Mouse (Mus musculus) hindbrain, embryonic 12.5 days (tissue): ENCODE data around the gene Slc43a3. TPM values are rescaled to one million over a fixed set of nuclear protein-coding genes. Genes with fewer than 3 reads are reported as not detected.

Source experiments
- ATAC-seq: fragments of 200-750 bp; cut with Nextera tagmentation; 2 replicates; pipeline ENCODE4 v1.8.0; 2017; ENCODE audit warnings: moderate TSS enrichment; ENCODE audit not compliant: low FRiP score
- H3K27ac ChIP-seq: fragments of 300-500 bp; sonication (generic); 2 replicates; pipeline ENCODE4 v1.5.1; 2016; ENCODE audit warnings: mild to moderate bottlenecking
- H3K27me3 ChIP-seq: fragments of 300-500 bp; sonication (generic); 2 replicates; pipeline ENCODE4 v1.6.1; 2016; ENCODE audit warnings: mild to moderate bottlenecking
- H3K36me3 ChIP-seq: fragments of 300-500 bp; sonication (generic); 2 replicates; pipeline ENCODE4 v1.6.1; 2016; ENCODE audit warnings: mild to moderate bottlenecking
- H3K4me1 ChIP-seq: fragments of 300-500 bp; sonication (generic); 2 replicates; pipeline ENCODE4 v1.6.1; 2016
- H3K4me2 ChIP-seq: fragments of 300-500 bp; sonication (generic); replicated peaks from 2 replicates; pipeline ENCODE4 v1.6.1; 2016; ENCODE audit warnings: mild to moderate bottlenecking
- H3K4me3 ChIP-seq: fragments of 300-500 bp; sonication (generic); 2 replicates; pipeline ENCODE4 v1.5.1; 2016; ENCODE audit warnings: mild to moderate bottlenecking
- H3K9ac ChIP-seq: fragments of 300-500 bp; sonication (generic); 2 replicates; pipeline ENCODE4 v1.6.1; 2016; ENCODE audit warnings: mild to moderate bottlenecking, moderate library complexity
- H3K9me3 ChIP-seq: fragments of 300-500 bp; sonication (generic); replicated peaks from 2 replicates; pipeline ENCODE4 v1.6.1; 2016; ENCODE audit warnings: mild to moderate bottlenecking
- whole genome bisulfite sequencing: fragments of 180-500 bp; shearing (Covaris S2); methylation state at CpG from one replicate; pipeline ENCODE4 v1.1.7; 2016; 5-methylcytosine and 5-hydroxymethylcytosine counted together
- polyA plus RNA-seq: library from polyadenylated mRNA; unstranded; fragments of >200 nt; fragmentation: Nextera tagmentation; extraction: Ambion mirVana; gene quantifications from 2 replicates; pipeline ENCODE4 v1.2.1, GENCODE M21; 2016

The Slc43a3 gene
- polyA plus RNA-seq, 1 experiment from 2014 or later: 20.7 TPM

DNA sequence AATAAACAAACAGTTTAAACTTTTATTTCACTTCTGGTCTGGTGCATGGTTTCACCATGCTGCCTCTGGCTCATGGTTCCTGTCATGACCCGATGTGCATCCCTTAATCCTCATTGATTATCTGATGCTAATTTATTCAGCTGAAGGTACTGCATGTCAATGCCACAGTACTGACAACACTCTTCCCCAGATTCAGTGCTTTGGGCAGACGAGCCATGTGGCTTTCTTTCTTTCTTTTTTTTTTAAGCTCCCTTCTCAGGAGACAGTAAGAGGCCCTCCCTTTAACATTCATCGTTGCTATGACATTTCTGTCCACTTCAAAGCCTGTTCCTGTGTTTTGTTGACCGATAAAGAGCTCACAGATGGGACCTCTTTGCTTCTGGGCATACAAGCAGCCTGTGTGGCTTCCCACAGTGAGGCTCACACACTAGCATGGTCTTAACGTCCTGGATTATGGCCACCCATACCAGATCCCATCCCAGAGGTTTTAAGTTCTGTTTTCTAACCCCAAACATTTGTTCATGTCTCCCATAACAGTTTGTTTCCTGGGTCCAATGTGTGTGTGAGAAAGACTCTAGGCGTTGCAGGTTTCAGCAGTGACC is 26.6 kb downstream of the Slc43a3 start:
- 30% methylated on average over 6 of the region's 6 CpGs for WGBS
- H3K9ac ChIP-seq: no peak overlapping the region
- H3K4me1 ChIP-seq: peaks cover 5% of the 10 kb centered on the region; the same call in 1 of the 2 replicates
- no peaks in the 10 kb centered on the region for H3K27me3 ChIP-seq
- no peak overlapping the region for H3K4me2 ChIP-seq
- no peak overlapping the region for H3K27ac ChIP-seq
- H3K4me3 ChIP-seq: no peak overlapping the region
- ATAC-seq: no peak
- H3K9me3 ChIP-seq: no peaks in the 10 kb centered on the region
- no peaks in the 10 kb centered on the region for H3K36me3 ChIP-seq

GRCm38 (mm10) chr2:84964111-84964801 is 27.9 kb downstream of the Slc43a3 start:
- WGBS: 92% methylated on average over 7 of the region's 7 CpGs
- no peak overlapping the region for H3K9ac ChIP-seq
- ATAC-seq: no peak

DNA sequence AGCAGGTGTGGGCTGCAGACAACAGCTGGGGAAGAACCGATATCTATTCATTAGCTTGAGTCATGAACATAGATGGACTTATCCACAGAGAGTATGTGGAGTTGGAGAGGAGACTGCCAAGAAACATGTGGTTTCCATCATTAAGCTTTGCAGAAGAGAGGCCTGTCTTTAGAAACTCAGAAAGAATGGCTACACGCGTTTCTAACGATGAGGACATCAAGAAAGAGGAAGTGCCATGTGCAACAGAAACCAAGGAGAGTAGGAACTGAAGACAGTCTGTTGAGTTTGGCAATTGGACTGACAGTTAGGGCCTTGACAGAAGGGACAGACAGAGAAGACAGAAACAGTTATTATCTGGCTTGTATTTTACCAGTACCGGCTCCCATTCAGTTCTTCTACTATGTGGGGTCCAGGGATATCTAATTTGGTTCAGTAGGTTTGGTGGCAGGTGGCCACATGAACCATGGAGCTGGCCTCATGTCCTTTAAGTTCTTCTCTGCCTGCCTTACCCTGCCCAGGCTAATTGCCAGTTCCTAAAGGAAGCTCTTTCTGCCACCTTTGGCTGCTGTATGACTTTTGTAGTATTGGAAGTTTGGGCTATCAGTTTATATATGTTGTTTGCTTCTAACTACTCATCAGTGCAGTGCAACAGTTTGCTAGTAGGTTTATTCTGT is 31.1 kb downstream of the Slc43a3 start:
- no peaks in the 10 kb centered on the region for H3K36me3 ChIP-seq
- no peaks in the 10 kb centered on the region for H3K9me3 ChIP-seq
- H3K4me1 ChIP-seq: peaks cover 5% of the 10 kb centered on the region; the same call in 1 of the 2 replicates
- no peaks in the 10 kb centered on the region for H3K27me3 ChIP-seq
- H3K9ac ChIP-seq: no peak overlapping the region
- WGBS: 86% methylated on average over 5 of the region's 5 CpGs
- no peak overlapping the region for H3K27ac ChIP-seq
- H3K4me3 ChIP-seq: no peak overlapping the region
- H3K4me2 ChIP-seq: no peak overlapping the region
- no peak for ATAC-seq

More at GRCm38 (mm10) chr2:84964111-84964801, 27.9 kb downstream of the Slc43a3 start:
- Histone ChIP-seq H3K9me3 (no peaks in the 10 kb centered on the region), H3K4me1 (peaks cover 5% of the 10 kb centered on the region; the same call in 1 of the 2 replicates), H3K36me3 (no peaks in the 10 kb centered on the region), H3K4me2 (no peak overlapping the region), H3K27me3 (no peaks in the 10 kb centered on the region), H3K4me3 (no peak overlapping the region), H3K27ac (no peak overlapping the region)

DNA sequence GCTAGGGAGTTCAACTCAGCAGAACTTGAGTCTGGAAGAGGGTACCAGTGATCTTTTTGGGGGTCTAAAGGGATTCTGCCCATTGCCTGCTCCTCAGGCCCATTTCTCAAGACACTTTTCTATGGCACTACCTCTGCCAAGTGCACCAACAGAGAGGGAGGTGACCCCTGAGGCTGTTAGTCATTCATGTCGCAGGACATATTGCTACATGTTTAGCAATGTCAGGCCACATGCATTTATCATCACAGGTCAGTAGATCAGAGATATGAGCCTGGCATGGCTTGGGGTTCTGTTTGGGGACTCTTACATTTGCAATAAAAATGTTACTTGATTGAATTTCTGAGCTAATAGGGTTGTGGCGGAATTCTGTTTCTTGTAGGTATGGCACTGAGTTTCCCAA is 39.2 kb downstream of the Slc43a3 start:
- WGBS: 90% methylated on average over 2 of the region's 2 CpGs
- ATAC-seq: no peak
- no peak overlapping the region for H3K4me3 ChIP-seq
- H3K9ac ChIP-seq: no peak overlapping the region
- no peaks in the 10 kb centered on the region for H3K27me3 ChIP-seq
- no peak overlapping the region for H3K4me2 ChIP-seq
- H3K36me3 ChIP-seq: no peaks in the 10 kb centered on the region
- H3K9me3 ChIP-seq: no peaks in the 10 kb centered on the region
- no peak overlapping the region for H3K27ac ChIP-seq
- H3K4me1 ChIP-seq: no peaks in the 10 kb centered on the region

- Histone ChIP-seq H3K4me3 (no peak within 1 kb of the TSS), H3K4me1 (no peaks in the 10 kb centered on the region), H3K27me3 (no peaks in the 10 kb centered on the region), H3K27ac (no peak within 1 kb of the TSS), H3K36me3 (no peaks in the 10 kb centered on the region), H3K9ac (no peak within 1 kb of the TSS), H3K4me2 (no peak within 1 kb of the TSS), H3K9me3 (no peaks in the 10 kb centered on the region)
- ATAC-seq: no peak
- 63% methylated on average over 1 of the region's 1 CpGs for WGBS
Measured at GRCm38 (mm10) chr2:84980188-84980587, 43.8 kb downstream of the Slc43a3 start, which contains the start of gene Prg2. Prg2 (plus strand) TSS chr2:84980461.

DNA sequence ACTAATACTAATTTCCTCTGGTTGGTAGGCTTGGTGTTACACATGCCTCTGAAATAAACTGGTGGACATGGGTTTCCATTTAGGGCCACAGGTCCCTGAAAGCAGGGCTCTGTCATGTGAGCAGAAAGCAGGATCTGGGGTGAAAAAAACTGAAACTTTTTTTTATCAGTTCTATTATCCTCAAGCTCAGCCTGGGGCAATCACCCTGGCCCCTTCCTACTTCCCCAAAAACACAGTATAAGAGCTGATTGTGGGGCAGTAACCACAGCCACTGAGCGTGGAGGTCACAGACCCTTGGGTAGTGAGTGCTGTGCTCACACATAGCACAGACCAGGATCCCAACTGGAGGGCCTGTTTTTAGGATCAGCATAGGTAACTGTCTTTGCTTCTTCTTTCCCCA is 51.6 kb downstream of the Slc43a3 start, which contains the start of gene Prg3:
Prg3 (plus strand) TSS at position 286 of the 400 bp plus-strand sequence.
- Histone ChIP-seq H3K36me3 (no peaks in the 10 kb centered on the region), H3K4me3 (no peak within 1 kb of the TSS), H3K27me3 (no peaks in the 10 kb centered on the region), H3K27ac (no peak within 1 kb of the TSS), H3K4me2 (no peak within 1 kb of the TSS), H3K9me3 (no peaks in the 10 kb centered on the region), H3K4me1 (no peaks in the 10 kb centered on the region), H3K9ac (no peak within 1 kb of the TSS)
- 67% methylated on average over 1 of the region's 1 CpGs for WGBS
- no peak for ATAC-seq

- Histone ChIP-seq H3K4me1 (no peaks in the 10 kb centered on the region), H3K36me3 (no peaks in the 10 kb centered on the region), H3K9ac (no peak overlapping the region), H3K9me3 (no peaks in the 10 kb centered on the region), H3K27ac (no peak overlapping the region), H3K4me3 (no peak overlapping the region), H3K4me2 (no peak overlapping the region), H3K27me3 (no peaks in the 10 kb centered on the region)
- whole genome bisulfite sequencing: 96% methylated on average over 2 of the region's 2 CpGs
- ATAC-seq: no peak
Measured at GRCm38 (mm10) chr2:84996376-84996775, 60.0 kb downstream of the Slc43a3 start.

- H3K4me2 ChIP-seq: no peak overlapping the region
- H3K9ac ChIP-seq: no peak overlapping the region
- WGBS: 82% methylated on average over 3 of the region's 3 CpGs
- no peak overlapping the region for H3K4me3 ChIP-seq
- no peak overlapping the region for H3K27ac ChIP-seq
- no peaks in the 10 kb centered on the region for H3K4me1 ChIP-seq
- H3K36me3 ChIP-seq: no peaks in the 10 kb centered on the region
- H3K27me3 ChIP-seq: no peaks in the 10 kb centered on the region
- H3K9me3 ChIP-seq: no peaks in the 10 kb centered on the region
- ATAC-seq: no peak
Measured at GRCm38 (mm10) chr2:84999486-85000181, 63.3 kb downstream of the Slc43a3 start.

DNA sequence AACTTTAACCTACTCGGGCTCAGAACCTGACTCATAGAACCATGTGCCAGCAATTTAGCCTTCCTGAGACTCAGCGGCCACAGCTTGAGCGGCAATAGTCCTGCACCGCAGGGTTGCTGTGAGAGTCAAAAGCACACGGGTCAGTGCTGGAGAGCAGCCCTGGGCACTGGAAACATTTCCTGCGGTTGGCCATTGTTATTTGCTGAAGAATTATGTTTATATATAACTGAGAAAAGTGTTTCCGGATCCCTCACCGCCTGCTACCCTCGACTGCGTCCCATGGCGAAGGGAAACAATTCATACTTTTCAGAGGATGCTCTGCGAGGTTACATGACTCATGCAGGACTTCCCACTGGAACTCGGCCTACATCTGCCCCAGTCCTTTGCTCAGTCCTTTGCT is 65.1 kb downstream of the Slc43a3 start:
- Histone ChIP-seq H3K9me3 (no peaks in the 10 kb centered on the region), H3K36me3 (no peaks in the 10 kb centered on the region), H3K4me3 (no peak overlapping the region), H3K27ac (no peak overlapping the region), H3K4me2 (no peak overlapping the region), H3K9ac (no peak overlapping the region), H3K27me3 (no peaks in the 10 kb centered on the region), H3K4me1 (no peaks in the 10 kb centered on the region)
- ATAC-seq: no peak
- 73% methylated on average over 13 of the region's 13 CpGs for WGBS

DNA sequence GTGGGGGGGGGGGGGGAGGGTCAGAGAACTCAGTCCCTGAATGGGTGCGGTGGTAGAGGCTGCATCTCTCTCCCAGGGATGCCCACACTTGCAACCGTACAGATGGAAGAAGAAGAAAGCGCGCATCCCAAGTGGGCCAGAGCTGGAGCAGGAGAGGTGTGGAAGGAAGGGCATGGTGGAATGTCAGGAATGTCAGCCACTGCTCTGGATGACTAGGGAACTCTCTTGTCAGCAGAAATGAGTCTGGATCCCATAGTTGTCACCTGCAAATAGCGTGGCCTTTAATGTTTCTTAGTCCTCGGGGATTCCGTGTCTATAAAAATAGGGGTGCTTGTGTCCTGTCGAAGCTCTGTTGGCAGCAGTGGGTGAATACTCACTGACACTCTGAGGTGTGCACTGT is 66.2 kb downstream of the Slc43a3 start:
- no peak overlapping the region for H3K9ac ChIP-seq
- ATAC-seq: no peak
- H3K4me2 ChIP-seq: no peak overlapping the region
- H3K4me1 ChIP-seq: no peaks in the 10 kb centered on the region
- H3K27me3 ChIP-seq: no peaks in the 10 kb centered on the region
- H3K27ac ChIP-seq: no peak overlapping the region
- no peak overlapping the region for H3K4me3 ChIP-seq
- H3K36me3 ChIP-seq: no peaks in the 10 kb centered on the region
- WGBS: 77% methylated on average over 8 of the region's 8 CpGs
- no peaks in the 10 kb centered on the region for H3K9me3 ChIP-seq

- no peak overlapping the region for H3K9ac ChIP-seq
- no peak overlapping the region for H3K4me2 ChIP-seq
- no peak overlapping the region for H3K4me3 ChIP-seq
- no peak overlapping the region for H3K27ac ChIP-seq
- 83% methylated on average over 4 of the region's 4 CpGs for WGBS
- H3K27me3 ChIP-seq: no peaks in the 10 kb centered on the region
- no peaks in the 10 kb centered on the region for H3K4me1 ChIP-seq
- H3K36me3 ChIP-seq: no peaks in the 10 kb centered on the region
- no peaks in the 10 kb centered on the region for H3K9me3 ChIP-seq
- no peak for ATAC-seq
Measured at GRCm38 (mm10) chr2:85004341-85004740, 68.0 kb downstream of the Slc43a3 start.

- H3K4me1 ChIP-seq: no peaks in the 10 kb centered on the region
- H3K4me2 ChIP-seq: no peak overlapping the region
- 85% methylated on average over 7 of the region's 7 CpGs for WGBS
- no peaks in the 10 kb centered on the region for H3K36me3 ChIP-seq
- H3K9me3 ChIP-seq: no peaks in the 10 kb centered on the region
- H3K27me3 ChIP-seq: no peaks in the 10 kb centered on the region
- no peak overlapping the region for H3K9ac ChIP-seq
- ATAC-seq: no peak
- no peak overlapping the region for H3K27ac ChIP-seq
- no peak overlapping the region for H3K4me3 ChIP-seq
Measured at GRCm38 (mm10) chr2:85006600-85006999, 70.2 kb downstream of the Slc43a3 start.
